8 mouse cellular contexts compared by ENCODE assay signal in genomic region chrX:94431548-94432375, GRCm38 (mm10).
A peak's percentile ranks its signal among the peaks of the same experiment; 100 is the strongest.
DNase-seq lines count a peak whose midpoint lies in the region; ATAC-seq lines count a peak whose summit lies in the region.

No protein-coding gene starts in this region.

- peak; percentile 17 for DNase-seq in adrenal gland, postnatal 10 days
- no peak for DNase-seq in adrenal gland, postnatal 25 days
- peak; percentile 13 for DNase-seq in neural tube, embryonic 11.5 days (ENCODE audit: low spot score)
- DNase-seq in neural tube, embryonic 10.5 days (ENCODE audit: extremely low spot score, low spot score): no peak
- peak; percentile 23 for DNase-seq in embryonic facial prominence, embryonic 14.5 days (ENCODE audit: low spot score)
- peak; percentile 80 for DNase-seq in midbrain, embryonic 14.5 days

- no peaks in the 10 kb centered on the region for H3K36me3 ChIP-seq in neural tube, embryonic 11.5 days (ENCODE audit: control insufficient read depth, insufficient read depth, low read length)
- no peaks in the 10 kb centered on the region for H3K36me3 ChIP-seq in embryonic facial prominence, embryonic 14.5 days (ENCODE audit: control insufficient read depth, insufficient read depth, low read length)
- no peaks in the 10 kb centered on the region for H3K36me3 ChIP-seq in kidney, embryonic 16.5 days (ENCODE audit: insufficient read depth, low read length)
- H3K36me3 ChIP-seq in midbrain, embryonic 14.5 days (ENCODE audit: control insufficient read depth, insufficient read depth, low read length): no peaks in the 10 kb centered on the region

- H3K4me1 ChIP-seq in neural tube, embryonic 11.5 days (ENCODE audit: control insufficient read depth, insufficient read depth, low read length): no peaks in the 10 kb centered on the region
- no peaks in the 10 kb centered on the region for H3K4me1 ChIP-seq in embryonic facial prominence, embryonic 14.5 days (ENCODE audit: control insufficient read depth, insufficient read depth, low read length)
- no peaks in the 10 kb centered on the region for H3K4me1 ChIP-seq in kidney, embryonic 16.5 days (ENCODE audit: insufficient read depth, low read length)
- no peaks in the 10 kb centered on the region for H3K4me1 ChIP-seq in midbrain, embryonic 14.5 days (ENCODE audit: control insufficient read depth, insufficient read depth, low read length)

- 0 out of 2 replicates have a peak, but pooled peaks have one; percentile 23 for ATAC-seq in neural tube, embryonic 11.5 days (ENCODE audit: insufficient read depth, low FRiP score, low TSS enrichment)
- 0 out of 2 replicates have a peak, but pooled peaks have one; percentile 47 for ATAC-seq in embryonic facial prominence, embryonic 14.5 days (ENCODE audit: low read depth)
- peak; percentile 63; the same call in 1 of the 2 replicates for ATAC-seq in kidney, embryonic 16.5 days (ENCODE audit: low FRiP score, low TSS enrichment)
- peak; percentile 58 for ATAC-seq in midbrain, embryonic 14.5 days (ENCODE audit: low FRiP score, low TSS enrichment)
- ATAC-seq in erythroid progenitor cell, adult 5-6 weeks (replicated peaks; ENCODE audit: low FRiP score, poor library complexity, severe bottlenecking): no peak

- no peaks in the 10 kb centered on the region for H3K9me3 ChIP-seq in neural tube, embryonic 11.5 days (ENCODE audit: control insufficient read depth, low read length)
- no peaks in the 10 kb centered on the region for H3K9me3 ChIP-seq in embryonic facial prominence, embryonic 14.5 days (ENCODE audit: control insufficient read depth, low read length)
- H3K9me3 ChIP-seq in kidney, embryonic 16.5 days (ENCODE audit: low read length): no peaks in the 10 kb centered on the region
- no peaks in the 10 kb centered on the region for H3K9me3 ChIP-seq in midbrain, embryonic 14.5 days (ENCODE audit: control insufficient read depth, low read length)

- H3K27ac ChIP-seq in neural tube, embryonic 11.5 days (ENCODE audit: low read depth, low read length): no peak overlapping the region
- no peak overlapping the region for H3K27ac ChIP-seq in embryonic facial prominence, embryonic 14.5 days (replicated peaks; ENCODE audit: low read depth, low read length)
- H3K27ac ChIP-seq in kidney, embryonic 16.5 days (ENCODE audit: low read length): no peak overlapping the region
- H3K27ac ChIP-seq in midbrain, embryonic 14.5 days (replicated peaks; ENCODE audit: low read depth, low read length): 0 out of 2 replicates have a peak overlapping the region, but pooled peaks have one; percentile 26

- WGBS in neural tube, embryonic 11.5 days: 36% methylated on average over 9 of the region's 9 CpGs
- 45% methylated on average over 9 of the region's 9 CpGs for WGBS in embryonic facial prominence, embryonic 14.5 days
- 42% methylated on average over 9 of the region's 9 CpGs for WGBS in kidney, embryonic 16.5 days
- 51% methylated on average over 9 of the region's 9 CpGs for WGBS in midbrain, embryonic 14.5 days

- no peak overlapping the region for H3K4me2 ChIP-seq in neural tube, embryonic 11.5 days (ENCODE audit: low read depth)
- H3K4me2 ChIP-seq in embryonic facial prominence, embryonic 14.5 days (ENCODE audit: low read depth, low read length): no peak overlapping the region
- H3K4me2 ChIP-seq in kidney, embryonic 16.5 days (replicated peaks; ENCODE audit: low read depth, low read length): no peak overlapping the region
- H3K4me2 ChIP-seq in midbrain, embryonic 14.5 days (ENCODE audit: low read length): no peak overlapping the region

- H3K27me3 ChIP-seq in neural tube, embryonic 11.5 days (ENCODE audit: control insufficient read depth, insufficient read depth, low read length): peaks cover 3% of the 10 kb centered on the region; the same call in 1 of the 2 replicates
- peaks cover 16% of the 10 kb centered on the region for H3K27me3 ChIP-seq in embryonic facial prominence, embryonic 14.5 days (replicated peaks; ENCODE audit: control insufficient read depth, insufficient read depth, low read length)
- peaks cover 17% of the 10 kb centered on the region; the same call in 1 of the 2 replicates for H3K27me3 ChIP-seq in kidney, embryonic 16.5 days (ENCODE audit: insufficient read depth, low read length)
- H3K27me3 ChIP-seq in midbrain, embryonic 14.5 days (ENCODE audit: control insufficient read depth, insufficient read depth, low read length): peaks cover 11% of the 10 kb centered on the region; the same call in 1 of the 2 replicates

- H3K4me3 ChIP-seq in neural tube, embryonic 11.5 days (ENCODE audit: low read depth, low read length): no peak overlapping the region
- no peak overlapping the region for H3K4me3 ChIP-seq in embryonic facial prominence, embryonic 14.5 days (ENCODE audit: low read depth, low read length)
- H3K4me3 ChIP-seq in kidney, embryonic 16.5 days (ENCODE audit: low read length): no peak overlapping the region
- no peak overlapping the region for H3K4me3 ChIP-seq in midbrain, embryonic 14.5 days (replicated peaks; ENCODE audit: low read depth, low read length)

- peak overlapping the region; percentile 29; the same call in 1 of the 2 replicates for H3K9ac ChIP-seq in neural tube, embryonic 11.5 days (ENCODE audit: low read length)
- no peak overlapping the region for H3K9ac ChIP-seq in embryonic facial prominence, embryonic 14.5 days (ENCODE audit: low read depth, low read length)
- H3K9ac ChIP-seq in kidney, embryonic 16.5 days (replicated peaks; ENCODE audit: low read length): no peak overlapping the region
- no peak overlapping the region for H3K9ac ChIP-seq in midbrain, embryonic 14.5 days (replicated peaks; ENCODE audit: low read length)

Comparison
In these comparisons a context has a peak if more than half of its experiments do, and no peak if none do; other contexts are left out.
1. DNase-seq: peak in adrenal gland, postnatal 10 days (single experiment), neural tube, embryonic 11.5 days (single experiment), embryonic facial prominence, embryonic 14.5 days (single experiment) and midbrain, embryonic 14.5 days (single experiment); none in adrenal gland, postnatal 25 days (single experiment) and neural tube, embryonic 10.5 days (single experiment).